Mouse (Mus musculus): Measurements from ENCODE around the gene Foxd1.

Gene Foxd1

DNA sequence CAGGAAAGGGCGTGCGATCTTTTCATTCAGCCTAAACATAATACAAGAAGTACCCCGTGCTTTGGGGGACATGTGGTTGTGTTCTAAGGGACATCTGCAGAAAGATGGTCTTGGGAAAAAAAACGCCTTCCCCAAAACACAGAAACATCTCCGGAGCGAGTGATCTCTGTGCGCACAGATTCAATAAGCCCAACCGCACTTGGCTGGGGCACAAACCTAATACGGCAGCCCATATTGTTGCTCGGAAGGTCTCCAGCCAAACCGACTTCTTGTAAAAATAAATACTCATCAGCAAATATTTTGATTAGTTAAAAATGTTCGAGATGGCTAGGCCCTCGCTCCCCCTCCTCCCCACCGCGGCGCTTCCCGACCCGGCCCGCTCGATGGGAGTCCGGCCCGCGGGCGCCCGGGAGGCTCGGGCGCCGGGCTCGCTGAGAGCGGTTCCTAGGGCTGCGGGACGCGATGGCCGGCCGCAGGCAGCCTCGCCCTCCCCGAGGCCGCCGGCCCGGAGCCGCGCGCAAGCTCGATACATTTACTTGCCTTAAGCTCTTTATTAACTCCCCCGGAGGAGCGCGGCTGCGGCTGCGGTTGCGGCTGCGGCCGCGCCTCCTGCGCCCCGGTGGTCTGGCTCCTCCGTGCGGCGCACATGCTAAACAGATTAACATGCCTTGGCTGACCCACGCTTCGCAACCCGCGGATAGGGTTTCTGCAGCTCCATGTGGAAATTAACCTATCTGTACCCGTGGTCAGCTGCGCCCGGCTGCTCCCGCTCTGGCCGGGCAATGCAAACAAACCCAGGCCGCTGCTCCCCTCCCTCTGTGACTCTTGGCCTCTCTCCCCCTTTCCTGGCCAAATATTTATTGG, 37.0 kb downstream of the Foxd1 start:
- DNase-seq, result peak; percentile 3

DNA sequence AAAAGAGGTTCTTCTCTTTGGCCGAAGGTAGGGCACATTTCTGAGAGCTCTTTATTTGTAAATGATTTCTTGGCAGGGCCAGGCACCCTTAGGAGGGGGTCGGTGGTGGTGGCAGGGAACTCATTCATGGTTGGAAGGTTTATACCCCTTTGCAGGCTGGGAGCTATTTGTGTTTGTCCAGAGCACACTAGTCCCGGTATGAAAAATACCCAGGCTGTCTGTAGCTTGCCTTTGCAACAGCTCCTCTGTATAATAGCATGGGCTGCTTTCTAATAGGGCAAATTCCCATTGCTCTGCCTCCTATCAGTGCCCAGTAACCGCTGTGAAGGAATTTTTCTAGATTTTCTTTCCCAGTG, 37.6 kb downstream of the Foxd1 start:
- DNase-seq, result no peak

GRCm38 (mm10) chr13:98392031-98392430, 38.0 kb downstream of the Foxd1 start:
- no peak for DNase-seq

DNA sequence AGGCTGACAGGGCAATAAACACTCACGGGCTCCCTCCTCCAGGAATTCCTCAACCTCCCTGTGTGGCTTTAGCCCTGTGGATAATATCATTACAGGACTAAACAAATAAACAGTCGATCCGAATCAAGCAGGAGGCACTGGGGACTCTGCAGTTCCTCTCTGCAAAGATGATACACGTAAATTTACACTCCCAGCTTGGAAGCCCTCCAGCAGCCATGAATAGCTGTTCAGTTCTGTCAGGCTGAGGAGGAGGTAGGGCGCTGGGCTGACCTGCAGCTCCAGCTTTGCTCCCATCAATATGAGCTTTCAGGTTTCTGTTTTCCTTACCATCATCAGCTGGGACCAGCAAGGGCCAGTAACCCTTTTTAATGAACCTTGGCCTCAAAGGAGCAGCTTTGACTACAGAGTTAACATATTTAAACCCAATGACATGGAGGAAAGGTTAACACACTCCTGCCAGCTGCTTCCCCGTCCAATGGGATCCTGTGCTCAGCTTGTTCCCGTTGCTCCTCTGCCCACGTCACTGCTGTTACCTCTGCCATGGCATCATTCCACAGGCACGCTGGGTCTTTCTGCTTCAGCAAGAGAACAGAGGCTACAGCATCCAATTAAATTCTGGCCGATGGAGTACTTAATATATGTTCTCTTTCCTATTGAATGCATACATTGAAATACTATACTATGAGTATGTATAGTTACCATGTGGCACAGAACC, 39.5 kb downstream of the Foxd1 start:
- no peak for DNase-seq

Measured in lung, postnatal 14 days (tissue).